Mouse (Mus musculus) spleen, postnatal 36 days (tissue): ENCODE measurements around the gene Myadm.
"Not testable (repeated sequence)": the region's sequence is repeated elsewhere in the genome, so short reads cannot be mapped to it uniquely, and the experiment has no call there.

Experiments
- DNase-seq, 2 experiments: peaks; one replicate each; pipeline ENCODE4 v3.0.0; 2022; ENCODE audit warnings: low spot score in 2 of 2, mixed read lengths in 1 of 2

Gene Myadm

DNA sequence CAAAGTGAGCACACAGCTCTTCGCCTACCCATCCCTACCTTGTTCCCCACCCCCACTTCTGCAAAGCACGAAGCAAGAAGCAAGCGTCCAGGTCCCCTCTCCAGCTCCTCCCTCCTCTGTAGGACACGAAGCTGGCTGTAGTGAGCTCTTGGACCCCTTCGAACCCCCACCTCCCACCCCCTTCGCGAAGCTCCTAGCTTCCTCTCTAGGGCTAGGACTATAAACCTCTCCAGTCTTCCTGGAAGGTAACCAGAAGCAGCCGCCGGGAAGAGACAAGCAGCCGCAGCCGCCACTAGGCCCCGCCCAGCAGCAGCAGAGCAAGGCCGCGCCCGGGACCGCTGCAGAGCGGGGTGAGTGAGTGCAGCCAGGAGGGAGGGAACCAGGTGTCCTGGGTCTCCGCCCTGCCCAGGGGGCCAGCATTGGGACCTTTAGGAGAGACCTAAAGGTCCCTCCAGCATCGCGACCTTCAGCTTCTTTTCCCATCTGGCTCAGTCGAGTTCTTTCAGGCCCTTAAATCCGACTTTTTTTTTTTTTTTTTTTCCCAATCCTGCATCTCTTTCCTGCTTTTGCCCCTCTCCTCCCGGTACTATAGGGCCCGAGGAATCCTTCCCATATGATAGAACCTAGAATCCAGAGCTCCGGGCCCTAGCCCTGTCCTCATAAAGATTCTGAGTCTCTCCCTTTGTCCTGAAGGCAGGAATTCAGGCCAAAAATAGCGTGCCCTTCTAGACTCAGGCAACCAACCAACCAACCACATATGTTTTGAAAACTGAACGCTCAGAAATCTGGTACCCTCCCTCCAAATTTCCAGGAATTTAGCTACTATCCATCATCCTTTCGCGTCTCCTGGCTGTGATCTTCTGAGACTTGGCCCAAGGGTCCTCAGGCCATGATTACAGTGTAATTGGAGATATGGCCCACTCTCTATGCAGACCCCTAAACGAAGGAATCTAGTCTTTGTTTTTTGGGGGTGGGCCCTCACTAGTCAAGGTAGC lies at the start of gene Myadm, which contains the start of gene Prkcg:
Gene Myadm, plus strand, starts transcription at position 105 of the 995 bp plus-strand sequence.
Gene Prkcg, plus strand, starts transcription at position 204 of the 995 bp plus-strand sequence.
- DNase-seq, result peak; percentile 86 to 87

DNA sequence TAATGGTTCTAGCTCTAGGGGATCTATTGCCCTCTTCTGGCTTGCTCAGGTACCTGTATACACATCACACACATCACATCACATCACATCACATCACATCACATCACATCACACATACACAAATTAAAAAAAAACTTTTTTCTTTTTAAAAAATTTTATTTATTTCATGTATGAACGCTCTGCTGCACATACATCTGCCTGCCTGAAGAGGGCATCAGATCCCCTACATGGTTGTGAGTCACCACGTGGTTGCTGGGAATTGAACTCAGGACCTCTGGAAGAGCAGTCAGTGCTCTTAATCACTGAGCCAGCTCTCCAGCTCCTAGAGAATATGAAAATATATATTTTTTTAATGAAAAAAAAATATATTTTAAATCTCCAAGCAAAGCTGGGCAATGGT lies 49.7 kb upstream of the Myadm start:
- DNase-seq, result no peak

GRCm38 (mm10) chr7:3260701-3261100 lies 28.2 kb upstream of the Myadm start:
- no peak for DNase-seq

DNA sequence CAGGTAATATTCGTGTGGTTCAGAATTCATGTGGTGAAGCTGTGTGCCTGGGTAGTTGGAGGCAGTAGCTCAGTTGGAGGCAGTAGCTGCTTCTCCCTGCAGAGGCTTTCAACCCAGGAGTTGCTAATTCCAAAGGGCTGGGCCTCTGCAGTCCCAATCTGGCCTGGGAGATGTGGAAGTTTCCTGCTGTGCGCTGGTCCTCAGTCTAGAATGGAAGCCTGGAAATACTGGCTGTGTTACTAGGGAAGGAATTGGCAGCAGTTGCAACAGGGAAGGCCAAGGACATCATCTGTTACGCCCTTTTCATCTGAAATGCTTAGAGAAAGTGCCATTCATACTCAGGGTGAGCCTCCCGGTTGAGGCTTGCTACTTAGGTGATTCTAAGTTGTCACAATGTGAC lies 27.4 kb upstream of the Myadm start:
- DNase-seq, result no peak

- no peak for DNase-seq
These were observed 26.1 kb upstream of the Myadm start for GRCm38 (mm10) chr7:3262789-3263188.

GRCm38 (mm10) chr7:3264390-3265022 lies 24.4 kb upstream of the Myadm start:
- no peak for DNase-seq

DNA sequence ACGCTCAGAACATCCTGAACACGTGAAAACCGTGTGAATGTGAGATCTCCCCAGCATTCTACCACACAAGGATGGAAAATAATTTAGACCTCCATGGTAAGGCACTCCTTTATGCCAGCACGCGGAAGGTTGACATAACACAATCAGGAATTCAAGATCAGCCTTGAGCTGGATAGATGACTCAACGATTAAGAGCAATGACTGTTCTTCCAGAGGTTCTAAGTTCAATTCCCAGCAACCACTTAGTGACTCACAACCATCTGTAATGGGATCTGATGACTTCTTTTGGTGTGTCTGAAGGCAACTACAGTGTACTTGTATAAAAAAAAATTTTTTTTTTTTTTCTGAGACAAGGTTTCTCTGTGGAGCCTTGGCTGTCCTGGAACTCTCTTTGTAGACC lies 23.6 kb upstream of the Myadm start:
- no peak for DNase-seq

GRCm38 (mm10) chr7:3267261-3267660 lies 21.6 kb upstream of the Myadm start:
- no peak for DNase-seq

- DNase-seq, result no peak
These were observed 21.0 kb upstream of the Myadm start for GRCm38 (mm10) chr7:3267888-3268287.

DNA sequence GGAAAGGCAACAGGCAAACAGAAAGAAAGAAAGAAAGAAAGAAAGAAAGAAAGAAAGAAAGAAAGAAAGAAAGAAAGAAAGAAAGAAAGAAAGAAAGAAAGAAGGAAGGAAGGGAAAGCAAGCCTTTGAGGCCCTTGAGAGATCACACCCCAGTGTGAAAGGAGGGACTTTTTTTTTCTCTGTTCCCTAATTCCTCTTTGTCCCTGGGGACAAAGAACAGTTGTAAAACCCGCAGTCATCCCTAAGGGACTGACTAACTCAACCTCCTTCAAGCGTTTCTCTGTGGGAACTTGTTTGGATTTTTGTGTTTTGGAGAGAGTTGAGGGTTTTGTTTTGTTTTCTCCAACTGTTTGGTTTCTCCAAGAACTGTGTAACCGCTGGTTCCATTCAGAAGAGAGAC lies 20.6 kb upstream of the Myadm start:
- no peak for DNase-seq

GRCm38 (mm10) chr7:3272206-3272605 lies 16.7 kb upstream of the Myadm start:
- DNase-seq, result no peak

GRCm38 (mm10) chr7:3275455-3276170 lies 13.3 kb upstream of the Myadm start:
- no peak for DNase-seq

DNA sequence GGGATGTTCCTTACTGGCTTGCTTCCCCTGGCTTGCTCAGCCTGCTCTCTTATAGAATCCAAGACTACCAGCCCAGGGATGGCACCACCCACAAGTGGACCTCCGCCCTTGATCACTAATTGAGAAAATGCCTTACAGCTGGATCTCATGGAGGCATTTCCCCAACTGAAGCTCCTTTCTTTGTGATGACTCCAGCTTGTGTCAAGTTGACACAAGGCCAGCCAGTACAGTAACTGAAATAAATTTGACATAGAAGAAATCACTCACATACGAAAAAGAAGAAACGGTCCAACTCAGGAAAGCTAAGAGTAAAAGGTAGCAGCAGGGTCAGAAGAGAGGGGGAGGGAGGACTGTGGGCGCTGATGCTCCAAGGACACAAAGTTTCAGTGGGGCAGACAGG lies 12.1 kb upstream of the Myadm start:
- not testable (repeated sequence) for DNase-seq

DNA sequence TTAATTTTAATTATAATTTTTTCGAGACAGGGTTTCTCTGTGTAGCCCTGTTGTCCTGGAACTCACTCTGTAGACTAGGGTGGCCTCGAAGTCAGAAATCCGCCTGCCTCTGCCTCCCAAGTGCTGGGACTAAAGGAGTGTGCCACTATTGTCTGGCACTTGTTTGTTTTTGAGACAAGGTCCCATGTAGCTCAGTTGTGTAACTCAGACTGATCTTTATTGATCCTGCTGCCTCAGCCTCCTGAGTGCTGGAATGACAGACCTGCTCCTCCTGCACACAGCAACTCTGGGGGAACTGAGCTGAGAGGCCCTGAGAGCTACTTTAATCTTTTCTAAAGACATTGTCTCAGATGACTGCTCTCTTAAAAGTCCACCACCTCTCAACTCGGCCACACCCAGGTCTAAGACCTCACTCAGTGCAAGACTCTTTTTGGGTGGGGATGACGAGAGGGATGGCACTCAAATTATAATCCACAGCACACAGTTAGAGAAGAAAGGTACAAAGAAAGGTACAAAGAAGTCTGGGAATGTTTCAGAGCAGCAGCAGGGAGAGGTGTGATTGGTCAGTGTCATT lies 8.7 kb upstream of the Myadm start:
- no peak for DNase-seq

DNA sequence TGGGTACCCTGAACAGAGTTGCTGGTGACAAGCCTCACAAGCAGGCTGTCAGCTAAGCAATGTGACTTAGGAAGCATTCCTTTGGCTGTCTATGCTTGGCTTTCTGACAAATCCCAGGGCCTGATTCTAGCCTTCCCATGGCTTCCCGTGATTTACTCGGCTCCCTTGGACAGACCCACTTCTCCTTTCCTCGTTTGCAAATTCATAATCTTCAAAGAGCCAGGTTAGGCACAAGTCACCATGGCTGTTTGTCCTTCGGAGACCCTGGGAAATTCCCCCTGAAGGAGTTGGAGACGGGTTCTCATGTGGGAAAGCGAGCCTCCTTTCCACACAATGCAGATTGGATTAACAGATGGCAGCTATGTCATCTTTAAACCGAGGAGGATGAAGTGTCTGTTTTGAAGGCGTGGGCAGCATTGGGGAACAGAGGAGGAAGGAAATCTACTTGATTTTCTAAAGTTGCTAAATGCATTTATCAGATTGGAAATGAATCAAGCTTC lies 8.2 kb upstream of the Myadm start:
- DNase-seq, result no peak

GRCm38 (mm10) chr7:3281741-3282140 lies 7.1 kb upstream of the Myadm start:
- no peak for DNase-seq

GRCm38 (mm10) chr7:3283081-3283875 lies 5.6 kb upstream of the Myadm start:
- no peak for DNase-seq

GRCm38 (mm10) chr7:3284604-3285003 lies 4.3 kb upstream of the Myadm start:
- DNase-seq, result no peak

- peak; percentile 31 to 44 for DNase-seq
These were observed 2.8 kb upstream of the Myadm start for GRCm38 (mm10) chr7:3286036-3286435.

DNA sequence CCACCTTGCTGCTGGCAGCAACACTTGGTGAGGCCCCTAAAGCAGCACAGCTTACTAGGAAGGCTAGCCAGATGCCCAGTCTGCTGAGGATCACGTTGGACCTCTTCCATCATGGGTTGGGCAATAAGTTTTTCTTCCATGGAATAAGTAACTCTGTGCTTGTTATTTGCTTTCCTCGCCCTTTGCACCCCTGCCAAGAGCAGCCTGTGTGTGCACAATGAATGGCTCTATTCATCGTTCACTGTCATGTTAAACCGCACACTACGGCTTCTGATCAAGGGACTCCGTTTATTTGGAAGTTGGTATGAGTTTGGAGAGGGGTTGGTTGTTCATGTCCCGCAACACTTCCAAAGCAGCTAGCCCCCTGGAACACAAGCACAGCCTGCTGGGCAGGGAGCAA lies 1.7 kb upstream of the Myadm start:
- DNase-seq, result no peak
